ENCODE assay signal across 26 mouse cellular contexts in the genomic region with DNA sequence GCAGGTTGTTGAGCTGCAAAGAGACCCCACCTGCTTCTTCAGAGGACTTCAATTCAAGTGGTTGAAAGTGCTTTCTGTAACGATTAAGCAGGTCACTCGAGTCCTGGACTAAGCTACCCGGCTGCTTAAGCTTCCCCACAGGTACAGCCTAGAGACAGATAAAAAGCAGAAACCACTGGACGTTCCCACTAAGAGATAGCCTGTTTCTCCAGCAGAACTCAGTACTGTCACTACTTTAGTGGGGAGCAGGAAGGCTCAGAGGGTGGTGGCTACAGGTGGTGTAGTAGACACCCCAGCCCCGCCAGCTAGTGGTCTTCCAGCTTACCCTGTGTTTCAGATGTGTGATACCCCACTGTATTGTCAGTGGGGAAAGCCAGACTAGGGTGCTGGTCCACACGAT. TPM values are rescaled to one million over a fixed set of nuclear protein-coding genes. Genes with fewer than 3 reads are reported as not detected.
"Had no signal": no experiment of that assay in that cellular context is flagged by ENCODE, and none has a peak within 500 bp of the region (broad histone marks: within the 10 kb centered on the region; RNA-seq: fewer than 3 reads in every experiment).

No protein-coding gene starts in this region.

- H3K36me3 ChIP-seq: embryonic facial prominence, embryonic 10.5 days; embryonic facial prominence, embryonic 12.5 days; embryonic facial prominence, embryonic 13.5 days; embryonic facial prominence, embryonic 15.5 days; forebrain, embryonic 10.5 days; forebrain, embryonic 12.5 days; forebrain, embryonic 15.5 days had no signal

- H3K27ac ChIP-seq: embryonic facial prominence, embryonic 10.5 days; embryonic facial prominence, embryonic 12.5 days; embryonic facial prominence, embryonic 13.5 days; embryonic facial prominence, embryonic 15.5 days; forebrain, embryonic 10.5 days; forebrain, embryonic 12.5 days; forebrain, embryonic 13.5 days; forebrain, embryonic 15.5 days; gastrocnemius, adult 2 months had no signal

- H3K4me1 ChIP-seq: embryonic facial prominence, embryonic 10.5 days; embryonic facial prominence, embryonic 12.5 days; embryonic facial prominence, embryonic 13.5 days; embryonic facial prominence, embryonic 15.5 days; forebrain, embryonic 10.5 days; forebrain, embryonic 12.5 days; forebrain, embryonic 13.5 days; forebrain, embryonic 15.5 days had no signal

- H3K4me3 ChIP-seq: embryonic facial prominence, embryonic 10.5 days; embryonic facial prominence, embryonic 12.5 days; embryonic facial prominence, embryonic 13.5 days; embryonic facial prominence, embryonic 15.5 days; erythroblast, embryonic 14.5 days; forebrain, embryonic 10.5 days; forebrain, embryonic 12.5 days; forebrain, embryonic 13.5 days; forebrain, embryonic 15.5 days; gastrocnemius, adult 2 months had no signal

- H3K27me3 ChIP-seq: embryonic facial prominence, embryonic 12.5 days; embryonic facial prominence, embryonic 15.5 days; forebrain, embryonic 12.5 days; forebrain, embryonic 13.5 days; forebrain, embryonic 15.5 days had no signal

- ATAC-seq: forebrain, postnatal 0 days had no signal

- H3K9me3 ChIP-seq: embryonic facial prominence, embryonic 10.5 days; embryonic facial prominence, embryonic 12.5 days; embryonic facial prominence, embryonic 15.5 days; forebrain, embryonic 10.5 days; forebrain, embryonic 12.5 days; forebrain, embryonic 13.5 days; forebrain, embryonic 15.5 days had no signal

- H3K9ac ChIP-seq: embryonic facial prominence, embryonic 12.5 days; embryonic facial prominence, embryonic 13.5 days; embryonic facial prominence, embryonic 15.5 days; forebrain, embryonic 12.5 days; forebrain, embryonic 13.5 days; forebrain, embryonic 15.5 days; forebrain, postnatal 0 days had no signal

- H3K4me2 ChIP-seq: embryonic facial prominence, embryonic 12.5 days; embryonic facial prominence, embryonic 13.5 days; embryonic facial prominence, embryonic 15.5 days; forebrain, embryonic 12.5 days; forebrain, embryonic 13.5 days; forebrain, embryonic 15.5 days had no signal

- DNase-seq: cerebellum, adult 2 months; cerebellum, adult 8-10 months; cerebellum, adult 9-11 months; cerebellum, postnatal 10 days; cerebellum, postnatal 14 days; cerebellum, postnatal 25 days; cerebellum, postnatal 36 days; embryo, embryonic 11 days; forebrain, postnatal 0 days; gastrocnemius, adult 2 months; gastrocnemius, postnatal 10 days; gastrocnemius, postnatal 14 days; gastrocnemius, postnatal 25 days; gastrocnemius, postnatal 36 days; heart, adult 18-20 months had no signal

RNA-seq across cellular contexts. Expression of gene Col25a1, which starts 50.6 kb away (rescaled TPM):
- total RNA-seq: common myeloid progenitor, adult 5-6 weeks; granulocyte monocyte progenitor cell, adult 5-6 weeks had no signal
